Mouse (Mus musculus) cortical plate, adult 2 months (tissue): Measurements from ENCODE around the gene Sv2a. TPM values are rescaled to one million over a fixed set of nuclear protein-coding genes. Genes with fewer than 3 reads are reported as not detected.

ENCODE experiments used
- H3K27ac ChIP-seq: fragments of 200-500 bp; 2 replicates; pipeline ENCODE4 v1.5.1; 2012; ENCODE audit warnings: low read length, control low read depth, inconsistent platforms; ENCODE audit not compliant: insufficient read depth
- H3K4me1 ChIP-seq: fragments of 200-500 bp; 2 replicates; pipeline ENCODE4 v1.6.1; 2011; ENCODE audit warnings: low read length; ENCODE audit not compliant: control insufficient read depth, insufficient read depth
- H3K4me3 ChIP-seq: fragments of 200-500 bp; 2 replicates; pipeline ENCODE4 v1.5.1; 2011; ENCODE audit warnings: mild to moderate bottlenecking, low read length, control low read depth; ENCODE audit not compliant: insufficient read depth
- CTCF ChIP-seq: fragments of 200-500 bp; IDR thresholded peaks from 2 replicates; pipeline ENCODE4 v1.5.1; 2011; ENCODE audit warnings: mild to moderate bottlenecking, control low read depth, low read length; ENCODE audit not compliant: insufficient read depth; ENCODE audit errors: extremely low read depth
- POLR2A ChIP-seq: fragments of 200-500 bp; IDR thresholded peaks from 2 replicates; pipeline ENCODE4 v1.6.1; 2011; ENCODE audit warnings: mild to moderate bottlenecking, low read length, control low read depth; ENCODE audit not compliant: insufficient read depth; ENCODE audit errors: extremely low read depth
- polyA plus RNA-seq: library from polyadenylated mRNA; depleted of rRNA; stranded (reverse); fragments of >200 nt; gene quantifications from 2 replicates; pipeline ENCODE4 v1.2.3, GENCODE M21; 2012; rRNA removed

Gene Sv2a
- 279 and 292 TPM in 2 replicates for polyA plus RNA-seq

DNA sequence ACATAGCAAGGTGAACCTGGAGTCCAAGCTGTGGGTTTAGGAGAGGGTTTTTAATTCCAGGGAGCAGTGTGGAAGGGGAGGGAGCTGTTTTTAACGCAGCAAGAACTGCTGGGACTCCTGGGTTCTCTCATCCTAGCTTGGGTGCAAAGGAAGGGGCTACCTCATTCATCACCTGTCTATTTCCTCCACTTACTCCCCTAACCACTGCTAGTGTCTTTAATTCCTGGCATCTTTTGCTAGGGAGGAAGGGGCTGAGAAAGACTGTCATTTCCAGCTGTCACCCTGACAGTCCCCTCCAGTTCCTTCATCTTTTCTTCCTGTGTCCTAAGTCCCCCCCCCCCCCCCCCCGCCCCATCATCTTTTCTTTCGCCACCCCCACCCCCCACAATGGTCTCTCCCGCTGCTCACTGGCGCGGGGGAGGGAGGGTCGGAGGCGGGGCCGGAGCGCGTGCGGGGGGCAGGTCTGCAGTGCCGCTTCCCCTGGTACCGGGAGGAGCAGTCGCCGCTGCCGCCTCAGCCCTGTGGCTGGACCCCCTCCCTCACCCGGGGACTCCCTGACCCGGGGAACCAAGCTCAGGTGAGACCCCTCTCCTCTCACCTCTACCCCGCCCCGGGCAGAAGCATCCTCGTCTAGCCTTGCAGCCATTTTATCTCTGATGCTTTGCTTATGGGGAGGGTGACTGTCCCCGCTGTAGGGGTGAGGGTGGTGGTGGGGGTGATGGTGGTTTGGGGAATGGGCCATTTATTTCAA lies at the start of gene Sv2a:
TSS of gene Sv2a (plus strand) at position 425 of the 751 bp plus-strand sequence.
- H3K4me1 ChIP-seq: peaks cover 15% of the 10 kb centered on the region
- TF ChIP-seq POLR2A (peak; percentile 79; the same call in 1 of the 2 replicates), CTCF (no peak)
- peak within 1 kb of the TSS; percentile 97 for H3K27ac ChIP-seq
- peak within 1 kb of the TSS; percentile 97 for H3K4me3 ChIP-seq

GRCm38 (mm10) chr3:96132478-96132877 lies 48.5 kb upstream of the Sv2a start:
- TF ChIP-seq POLR2A: no peak
- TF ChIP-seq CTCF: no peak
- H3K4me1 ChIP-seq: no peaks in the 10 kb centered on the region
- H3K27ac ChIP-seq: no peak overlapping the region
- H3K4me3 ChIP-seq: no peak overlapping the region

- no peak overlapping the region for H3K27ac ChIP-seq
- H3K4me1 ChIP-seq: no peaks in the 10 kb centered on the region
- TF ChIP-seq POLR2A (no peak), CTCF (no peak)
- H3K4me3 ChIP-seq: no peak overlapping the region
Observed at GRCm38 (mm10) chr3:96133327-96133905, 47.5 kb upstream of the Sv2a start.

GRCm38 (mm10) chr3:96135011-96135410 lies 45.9 kb upstream of the Sv2a start:
- no peak for TF ChIP-seq POLR2A
- no peak for TF ChIP-seq CTCF

GRCm38 (mm10) chr3:96147950-96148349 lies 33.0 kb upstream of the Sv2a start:
- Histone ChIP-seq H3K27ac (no peak overlapping the region), H3K4me3 (no peak overlapping the region), H3K4me1 (no peaks in the 10 kb centered on the region)
- TF ChIP-seq CTCF (peak; percentile 47), POLR2A (no peak)

More at GRCm38 (mm10) chr3:96135011-96135410, 45.9 kb upstream of the Sv2a start:
- Histone ChIP-seq H3K27ac (no peak overlapping the region), H3K4me3 (no peak overlapping the region), H3K4me1 (no peaks in the 10 kb centered on the region)

DNA sequence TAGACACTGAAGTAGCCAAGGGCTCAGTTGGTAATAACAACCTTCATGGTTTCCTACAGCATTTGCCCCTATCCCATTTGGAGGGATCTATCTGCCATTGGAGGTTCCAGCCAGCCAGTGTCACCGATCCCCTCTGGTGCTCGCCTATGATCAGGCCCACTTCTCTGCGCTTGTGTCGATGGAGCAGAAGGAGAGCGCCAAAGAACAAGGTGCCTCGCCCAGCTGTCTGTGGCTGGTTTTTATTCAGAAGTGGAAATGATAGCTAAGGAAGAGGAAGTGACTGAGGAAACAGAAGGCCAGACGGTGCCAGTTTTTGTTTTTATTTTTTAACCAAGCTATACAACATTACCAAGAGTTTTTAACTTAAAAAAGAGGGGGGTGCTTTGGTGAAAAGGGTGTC lies 29.1 kb upstream of the Sv2a start:
- Histone ChIP-seq H3K27ac (no peak overlapping the region), H3K4me3 (no peak overlapping the region), H3K4me1 (no peaks in the 10 kb centered on the region)
- TF ChIP-seq POLR2A (no peak), CTCF (no peak)

DNA sequence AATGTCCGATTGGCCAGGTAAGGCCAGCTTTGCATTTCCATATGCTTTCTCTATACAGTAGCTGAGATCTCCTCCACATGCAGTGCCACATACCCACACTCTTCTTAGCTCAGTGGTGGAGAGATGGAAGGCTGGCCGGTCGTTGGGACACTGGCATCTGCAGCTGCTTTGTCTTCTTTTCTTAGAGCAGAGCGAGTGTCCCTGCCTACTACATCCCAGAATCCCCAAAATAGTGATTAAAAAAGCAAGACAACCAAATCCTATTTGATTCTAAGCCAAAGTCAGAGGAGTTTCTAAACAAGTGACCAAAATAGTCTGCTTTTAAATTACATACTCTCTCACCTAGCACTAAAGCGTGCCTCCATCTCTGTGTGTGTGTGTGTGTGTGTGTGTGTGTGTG lies 28.3 kb upstream of the Sv2a start:
- TF ChIP-seq CTCF (no peak), POLR2A (no peak)
- no peak overlapping the region for H3K27ac ChIP-seq
- H3K4me1 ChIP-seq: no peaks in the 10 kb centered on the region
- H3K4me3 ChIP-seq: no peak overlapping the region

- Histone ChIP-seq H3K4me3 (no peak overlapping the region), H3K27ac (no peak overlapping the region), H3K4me1 (peaks cover 5% of the 10 kb centered on the region; the same call in 1 of the 2 replicates)
- no peak for TF ChIP-seq CTCF
- no peak for TF ChIP-seq POLR2A
Observed at GRCm38 (mm10) chr3:96155501-96155900, 25.4 kb upstream of the Sv2a start.

- no peak for TF ChIP-seq CTCF
- TF ChIP-seq POLR2A: no peak
- no peak overlapping the region for H3K27ac ChIP-seq
- no peak overlapping the region for H3K4me3 ChIP-seq
- H3K4me1 ChIP-seq: peaks cover 10% of the 10 kb centered on the region; the same call in 1 of the 2 replicates
Observed at GRCm38 (mm10) chr3:96159820-96160219, 21.1 kb upstream of the Sv2a start.
